Mouse (Mus musculus) cerebellum, adult 11 months (tissue): ENCODE measurements at regions not wholly inside any gene's neighbourhood (a gene's known extent, or its start where the extent isn't known, plus 50 kb on each side); places are given as distances from the start of the nearest gene placed in this dataset.

ENCODE experiments used
- DNase-seq: peaks from one replicate; pipeline ENCODE4 v3.0.0; 2022

GRCm38 (mm10) chr9:68072624-68073023 lies 232.4 kb downstream of the Vps13c start:
- DNase-seq = no peak

- DNase-seq = no peak
These were observed 237.1 kb downstream of the Vps13c start for GRCm38 (mm10) chr9:68077329-68077728.

- no peak for DNase-seq
These were observed 243.1 kb downstream of the Vps13c start for GRCm38 (mm10) chr9:68083341-68083740.

- DNase-seq = no peak
These were observed 244.8 kb downstream of the Vps13c start for GRCm38 (mm10) chr9:68084966-68085365.

- DNase-seq = peak; percentile 11
These were observed 254.4 kb downstream of the Vps13c start for GRCm38 (mm10) chr9:68094561-68094960.

GRCm38 (mm10) chr9:68109841-68110240 lies 269.6 kb downstream of the Vps13c start:
- no peak for DNase-seq

GRCm38 (mm10) chr9:68115151-68115690 lies 275.0 kb downstream of the Vps13c start:
- DNase-seq = no peak

- DNase-seq = peak; percentile 28
These were observed 276.1 kb downstream of the Vps13c start for GRCm38 (mm10) chr9:68116221-68116741.

- no peak for DNase-seq
These were observed 278.1 kb downstream of the Vps13c start for GRCm38 (mm10) chr9:68118266-68118665.

- DNase-seq = no peak
These were observed 282.1 kb downstream of the Vps13c start for GRCm38 (mm10) chr9:68122266-68122665.

- DNase-seq = no peak
These were observed 291.1 kb downstream of the Vps13c start for GRCm38 (mm10) chr9:68131263-68131662.

GRCm38 (mm10) chr9:68135446-68136050 lies 295.4 kb downstream of the Vps13c start:
- no peak for DNase-seq

GRCm38 (mm10) chr9:68162813-68163570 lies 322.8 kb downstream of the Vps13c start:
- no peak for DNase-seq

- no peak for DNase-seq
These were observed 326.4 kb downstream of the Vps13c start for GRCm38 (mm10) chr9:68166556-68166955.

GRCm38 (mm10) chr9:68188921-68189320 lies 348.7 kb downstream of the Vps13c start:
- DNase-seq = no peak

- DNase-seq = no peak
These were observed 359.6 kb downstream of the Vps13c start for GRCm38 (mm10) chr9:68199831-68200230.

- DNase-seq = no peak
These were observed 360.8 kb downstream of the Vps13c start for GRCm38 (mm10) chr9:68201031-68201430.

- DNase-seq = no peak
These were observed 385.5 kb downstream of the Vps13c start for GRCm38 (mm10) chr9:68225694-68226093.

GRCm38 (mm10) chr9:68231131-68231530 lies 390.9 kb downstream of the Vps13c start:
- DNase-seq = no peak

GRCm38 (mm10) chr9:68234979-68235649 lies 394.9 kb downstream of the Vps13c start:
- peak; percentile 16 for DNase-seq

GRCm38 (mm10) chr9:68239121-68239520 lies 398.9 kb downstream of the Vps13c start:
- no peak for DNase-seq

GRCm38 (mm10) chr9:68239551-68239950 lies 399.4 kb downstream of the Vps13c start:
- DNase-seq = no peak

- DNase-seq = no peak
These were observed 403.6 kb upstream of the Rora start for GRCm38 (mm10) chr9:68250011-68250410.
